Mouse (Mus musculus): Measurements from ENCODE around the gene Nhej1.

Gene Nhej1

GRCm38 (mm10) chr1:74927621-74928296, 197.2 kb downstream of the Nhej1 start:
- DNase-seq: no peak

DNA sequence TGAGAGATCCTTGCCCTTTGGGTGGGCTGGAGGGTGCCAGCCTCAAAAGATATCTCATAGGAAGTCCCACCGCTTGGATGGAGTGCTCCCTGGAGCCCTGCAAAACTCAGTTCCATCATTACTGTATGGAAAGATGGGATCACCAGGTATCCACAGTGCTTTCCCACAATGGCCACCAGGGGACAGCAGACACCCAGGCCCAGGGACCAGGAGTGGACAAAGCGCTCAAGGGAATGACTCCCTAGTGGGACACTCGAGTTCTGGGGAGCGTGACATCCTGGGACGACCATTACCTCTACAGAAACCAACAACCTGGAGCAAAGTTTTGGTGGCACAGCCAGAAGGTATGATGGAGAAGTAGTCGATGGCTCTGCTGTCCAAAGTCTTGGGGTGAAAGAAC, 198.3 kb downstream of the Nhej1 start:
- peak; percentile 75 for DNase-seq

DNA sequence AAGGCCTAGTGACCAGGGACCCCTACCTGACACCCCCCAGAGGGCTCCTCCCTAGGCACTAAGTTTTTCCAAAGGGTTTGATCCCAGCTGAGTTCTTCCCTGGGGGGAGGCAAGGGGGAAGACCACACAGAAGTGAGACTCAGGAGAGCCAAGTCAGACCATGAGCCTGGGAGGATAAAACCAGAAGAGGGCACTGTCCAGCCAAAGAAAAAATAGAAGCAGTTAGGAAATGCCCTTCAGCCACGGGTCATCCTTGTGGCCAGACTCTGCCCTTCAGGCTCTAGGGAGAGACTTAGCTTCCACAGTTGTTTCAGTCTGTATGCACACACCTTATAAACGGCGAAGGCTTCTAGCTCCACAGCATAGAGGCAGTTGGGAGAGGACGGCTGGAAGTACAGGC, 200.5 kb downstream of the Nhej1 start:
- peak in 1 of 2 experiments; percentile 27 for DNase-seq

Measured in kidney, postnatal 25 days (tissue).